ENCODE assay signal across 11 mouse cellular contexts in the genomic region with DNA sequence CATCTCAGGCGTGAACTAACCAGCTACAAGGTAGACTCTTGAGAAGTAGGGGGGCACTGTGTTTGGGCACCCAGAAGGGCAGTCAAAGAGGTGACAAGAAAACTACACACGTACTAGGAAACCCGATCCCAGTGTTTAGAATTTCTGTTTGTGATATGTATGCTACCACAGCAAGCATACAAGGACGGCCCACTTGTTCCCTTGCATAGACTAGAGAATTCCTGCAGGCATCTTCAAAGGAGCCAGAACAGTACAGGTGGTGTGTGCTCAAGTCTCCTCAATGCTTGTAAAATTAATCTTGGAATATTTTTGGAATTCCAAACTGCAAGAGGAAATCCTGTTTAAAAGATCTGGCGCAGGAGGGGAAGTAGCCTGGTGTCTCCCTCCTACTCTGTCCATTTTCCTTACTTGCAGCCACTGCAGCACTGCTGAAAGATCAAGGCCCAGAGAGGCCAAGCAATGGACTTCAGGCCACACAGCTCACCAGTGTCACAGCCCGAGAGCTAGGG.
A peak's percentile ranks its signal among the peaks of the same experiment; 100 is the strongest.
DNase-seq lines count a peak whose midpoint lies in the region; ATAC-seq and TF ChIP-seq lines count a peak whose summit lies in the region.
"Had no signal": no experiment of that assay in that cellular context is flagged by ENCODE, and none has a peak within 500 bp of the region (broad histone marks: within the 10 kb centered on the region; RNA-seq: fewer than 3 reads in every experiment).

No protein-coding gene starts in this region.

- ATAC-seq in kidney, embryonic 14.5 days (ENCODE audit: low FRiP score, low TSS enrichment), result no peak
- no peak for ATAC-seq in embryonic facial prominence, embryonic 14.5 days (ENCODE audit: low read depth)
- no peak for ATAC-seq in liver, embryonic 13.5 days (ENCODE audit: low read depth)

- no peak for DNase-seq in gastrocnemius, adult 2 months
- no peak for DNase-seq in gastrocnemius, postnatal 25 days
- peak; percentile 20 for DNase-seq in kidney, postnatal 14 days
- DNase-seq in embryonic facial prominence, embryonic 14.5 days (ENCODE audit: low spot score), result no peak
- DNase-seq in liver, embryonic 13.5 days, result no peak
- DNase-seq in embryo, embryonic 11 days, result no peak
- DNase-seq in Muller cell, postnatal 12 days (ENCODE audit: inconsistent ontology term), result no peak
- DNase-seq: cerebellum, adult 8-10 months; layer of hippocampus, adult 9-11 months; right cerebral cortex, postnatal 14 days had no signal

- H3K9me3 ChIP-seq in kidney, embryonic 14.5 days (ENCODE audit: control insufficient read depth, low read length), result no peaks in the 10 kb centered on the region
- no peaks in the 10 kb centered on the region for H3K9me3 ChIP-seq in embryonic facial prominence, embryonic 14.5 days (ENCODE audit: control insufficient read depth, low read length)
- H3K9me3 ChIP-seq in liver, embryonic 13.5 days (replicated peaks), result no peaks in the 10 kb centered on the region

- H3K4me1 ChIP-seq in kidney, embryonic 14.5 days (ENCODE audit: control insufficient read depth, insufficient read depth, low read length), result peaks cover 10% of the 10 kb centered on the region; the same call in 1 of the 2 replicates
- peaks cover 21% of the 10 kb centered on the region for H3K4me1 ChIP-seq in embryonic facial prominence, embryonic 14.5 days (ENCODE audit: control insufficient read depth, insufficient read depth, low read length)
- 0 out of 2 replicates have a peak, but pooled peaks cover 9% of the 10 kb centered on the region for H3K4me1 ChIP-seq in liver, embryonic 13.5 days (replicated peaks)

- peak overlapping the region; percentile 56 for H3K4me3 ChIP-seq in gastrocnemius, adult 2 months
- H3K4me3 ChIP-seq in kidney, embryonic 14.5 days (ENCODE audit: low read length), result no peak overlapping the region
- no peak overlapping the region for H3K4me3 ChIP-seq in embryonic facial prominence, embryonic 14.5 days (ENCODE audit: low read depth, low read length)
- H3K4me3 ChIP-seq in liver, embryonic 13.5 days (replicated peaks), result no peak overlapping the region

- WGBS in kidney, embryonic 14.5 days, result 61% methylated on average over 6 of the region's 6 CpGs
- WGBS in embryonic facial prominence, embryonic 14.5 days, result 44% methylated on average over 6 of the region's 6 CpGs
- WGBS in liver, embryonic 13.5 days (ENCODE audit: insufficient replicate concordance), result 26% methylated on average over 6 of the region's 6 CpGs

- H3K27ac ChIP-seq in gastrocnemius, adult 2 months, result peak overlapping the region; percentile 84
- H3K27ac ChIP-seq in kidney, embryonic 14.5 days (ENCODE audit: low read depth, low read length), result no peak overlapping the region
- H3K27ac ChIP-seq in embryonic facial prominence, embryonic 14.5 days (replicated peaks; ENCODE audit: low read depth, low read length), result no peak overlapping the region
- no peak overlapping the region for H3K27ac ChIP-seq in liver, embryonic 13.5 days

- H3K36me3 ChIP-seq in kidney, embryonic 14.5 days (ENCODE audit: control insufficient read depth, insufficient read depth, low read length), result no peaks in the 10 kb centered on the region
- no peaks in the 10 kb centered on the region for H3K36me3 ChIP-seq in embryonic facial prominence, embryonic 14.5 days (ENCODE audit: control insufficient read depth, insufficient read depth, low read length)
- H3K36me3 ChIP-seq in liver, embryonic 13.5 days, result no peaks in the 10 kb centered on the region

- TF ChIP-seq CTCF in gastrocnemius, adult 2 months (IDR thresholded peaks at IDR 0.05), result no peak

- no peak overlapping the region for H3K9ac ChIP-seq in kidney, embryonic 14.5 days (ENCODE audit: low read depth, low read length)
- H3K9ac ChIP-seq in embryonic facial prominence, embryonic 14.5 days (ENCODE audit: low read depth, low read length), result no peak overlapping the region
- H3K9ac ChIP-seq in liver, embryonic 13.5 days, result no peak overlapping the region

- no peak overlapping the region for H3K4me2 ChIP-seq in kidney, embryonic 14.5 days (replicated peaks; ENCODE audit: low read depth, low read length)
- H3K4me2 ChIP-seq in embryonic facial prominence, embryonic 14.5 days (ENCODE audit: low read depth, low read length), result peak overlapping the region; percentile 27; the same call in 1 of the 2 replicates
- H3K4me2 ChIP-seq in liver, embryonic 13.5 days, result peak overlapping the region; percentile 21; the same call in 1 of the 2 replicates

- H3K27me3 ChIP-seq in kidney, embryonic 14.5 days (ENCODE audit: control insufficient read depth, insufficient read depth, low read length), result no peaks in the 10 kb centered on the region
- no peaks in the 10 kb centered on the region for H3K27me3 ChIP-seq in embryonic facial prominence, embryonic 14.5 days (replicated peaks; ENCODE audit: control insufficient read depth, insufficient read depth, low read length)
- H3K27me3 ChIP-seq in liver, embryonic 13.5 days, result no peaks in the 10 kb centered on the region

- intact Hi-C loops in gastrocnemius, adult 2 months (cut with DNase I), result loop anchor here (10.0 kb wide), 1 partner anchor 286 kb away; no protein-coding TSS in a partner anchor
